ENCODE assay signal across 16 mouse cellular contexts in genomic region chr4:101340741-101341140, GRCm38 (mm10).
"Had no signal": no experiment of that assay in that cellular context is flagged by ENCODE, and none has a peak within 500 bp of the region (broad histone marks: within the 10 kb centered on the region; RNA-seq: fewer than 3 reads in every experiment).

No protein-coding gene starts in this region.

- H3K27ac ChIP-seq: neural tube, embryonic 13.5 days; neural tube, embryonic 15.5 days; stomach, embryonic 15.5 days; stomach, postnatal 0 days had no signal

- H3K4me1 ChIP-seq: neural tube, embryonic 13.5 days; neural tube, embryonic 15.5 days; stomach, embryonic 15.5 days had no signal

- H3K36me3 ChIP-seq: stomach, embryonic 15.5 days had no signal

- DNase-seq: retina, postnatal 1 day; right cerebral cortex, adult 18-20 months; right cerebral cortex, postnatal 14 days; right cerebral cortex, postnatal 25 days; right cerebral cortex, postnatal 4 days; spleen, adult 18-20 months; thymus, adult 18-20 months; thymus, adult 2 months; thymus, postnatal 14 days; thymus, postnatal 25 days; thymus, postnatal 36 days; thymus, postnatal 4 days had no signal

- H3K27me3 ChIP-seq: neural tube, embryonic 13.5 days; neural tube, embryonic 15.5 days; stomach, embryonic 15.5 days had no signal

- H3K9ac ChIP-seq: neural tube, embryonic 13.5 days; neural tube, embryonic 15.5 days; stomach, embryonic 15.5 days had no signal

- H3K4me3 ChIP-seq: neural tube, embryonic 13.5 days; neural tube, embryonic 15.5 days; stomach, embryonic 15.5 days had no signal
